Mouse (Mus musculus): Measurements from ENCODE around the gene Cdc42bpa.

DNA sequence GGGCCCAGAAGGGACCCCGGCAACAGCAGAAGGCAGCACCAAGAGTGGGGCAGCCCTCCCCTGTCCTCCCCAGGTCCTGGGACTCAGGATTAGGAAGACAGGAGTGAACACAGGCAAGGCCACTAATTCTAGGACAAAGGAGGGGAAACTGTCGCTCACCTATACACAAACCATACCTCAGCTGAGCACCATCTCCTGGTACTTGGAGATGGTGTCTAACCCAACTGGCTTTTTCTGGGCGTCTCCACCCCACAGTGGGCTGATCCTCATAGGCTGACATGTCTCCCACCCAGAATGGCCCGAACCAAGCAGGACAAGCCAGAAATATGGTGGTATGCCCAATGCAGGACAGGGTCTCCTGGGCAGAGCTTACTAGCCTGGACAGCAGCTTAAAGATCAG is 212.3 kb downstream of the Cdc42bpa start:
- TF ChIP-seq CTCF (IDR thresholded peaks at IDR 0.05; ENCODE audit: insufficient read depth, low read depth, low read length), result no peak
- TF ChIP-seq POLR2A (IDR thresholded peaks at IDR 0.05; ENCODE audit: insufficient read depth, low read depth, low read length), result no peak

All from olfactory bulb, adult 2 months (tissue).